Mouse (Mus musculus) limb, embryonic 15.5 days (tissue): Measurements from ENCODE around the gene Asrgl1. TPM values are rescaled to one million over a fixed set of nuclear protein-coding genes. Genes with fewer than 3 reads are reported as not detected.

Experiments
- ATAC-seq: fragments of 200-750 bp; cut with Nextera tagmentation; 2 replicates; pipeline ENCODE4 v1.8.0; 2017; ENCODE audit warnings: low read depth, moderate TSS enrichment; ENCODE audit not compliant: insufficient number of reproducible peaks, low FRiP score, low TSS enrichment
- H3K27ac ChIP-seq: fragments of 300-500 bp; sonication (generic); 2 replicates; pipeline ENCODE4 v1.5.1; 2015; ENCODE audit warnings: moderate library complexity, mild to moderate bottlenecking, inconsistent platforms
- H3K27me3 ChIP-seq: fragments of 300-500 bp; sonication (generic); 2 replicates; pipeline ENCODE4 v1.6.1; 2015; ENCODE audit warnings: inconsistent platforms
- H3K36me3 ChIP-seq: fragments of 300-500 bp; sonication (generic); 2 replicates; pipeline ENCODE4 v1.6.1; 2015; ENCODE audit warnings: inconsistent platforms
- H3K4me1 ChIP-seq: fragments of 300-500 bp; sonication (generic); 2 replicates; pipeline ENCODE4 v1.6.1; 2015; ENCODE audit warnings: inconsistent platforms
- H3K4me2 ChIP-seq: fragments of 300-500 bp; sonication (generic); 2 replicates; pipeline ENCODE4 v1.6.1; 2015; ENCODE audit warnings: mild to moderate bottlenecking, inconsistent platforms
- H3K4me3 ChIP-seq: fragments of 300-500 bp; sonication (generic); 2 replicates; pipeline ENCODE4 v1.5.1; 2015; ENCODE audit warnings: mild to moderate bottlenecking, inconsistent platforms
- H3K9ac ChIP-seq: fragments of 300-500 bp; sonication (generic); 2 replicates; pipeline ENCODE4 v1.6.1; 2015; ENCODE audit warnings: inconsistent platforms
- H3K9me3 ChIP-seq: fragments of 300-500 bp; sonication (generic); 2 replicates; pipeline ENCODE4 v1.6.1; 2016; ENCODE audit warnings: inconsistent platforms
- WGBS: fragments of 180-500 bp; shearing (Covaris S2); methylation state at CpG from one replicate; pipeline ENCODE4 v1.1.7; 2015; 5-methylcytosine and 5-hydroxymethylcytosine counted together
- polyA plus RNA-seq: library from polyadenylated mRNA; unstranded; fragments of >200 nt; fragmentation: Nextera tagmentation; extraction: Ambion mirVana; gene quantifications from 2 replicates; pipeline ENCODE4 v1.2.1, GENCODE M21; 2015

Gene Asrgl1
- polyA plus RNA-seq, 1 experiment from 2014 or later: 14.1 TPM

DNA sequence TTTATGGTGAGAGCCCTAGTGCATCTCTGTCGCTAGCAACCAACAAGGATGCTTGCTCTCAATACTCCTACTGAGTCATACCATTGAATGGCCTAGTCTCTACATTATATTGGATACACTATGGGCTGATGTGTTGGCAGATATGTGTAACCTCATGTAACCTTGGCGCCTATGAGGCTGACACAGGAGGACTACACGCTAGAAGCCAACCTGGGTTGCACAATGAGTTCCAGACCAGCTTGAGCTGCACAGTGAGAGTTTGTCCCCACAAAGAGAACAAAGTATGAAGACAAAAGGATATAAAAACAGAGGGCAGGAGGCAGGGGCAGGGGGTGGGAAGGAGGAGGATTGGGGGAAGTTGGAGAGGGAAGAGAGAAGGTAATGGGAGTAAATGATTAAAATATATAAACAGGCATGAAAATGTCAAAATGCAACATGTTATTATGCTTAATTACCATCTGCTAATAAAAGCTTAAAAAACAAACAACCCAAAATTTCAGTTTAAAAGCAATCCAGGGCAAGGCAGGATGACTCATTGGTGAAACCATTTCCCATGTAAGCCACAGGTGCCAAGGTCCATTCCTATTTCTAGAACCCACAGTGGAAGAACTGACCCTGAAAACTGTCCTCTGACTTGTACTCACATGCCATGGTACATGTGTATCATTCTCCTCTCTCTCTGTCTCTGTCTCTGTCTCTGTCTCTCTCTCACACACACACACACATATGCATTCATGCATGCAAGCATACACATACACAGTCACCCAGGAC lies 15.6 kb downstream of the Asrgl1 start:
- no peak overlapping the region for H3K4me3 ChIP-seq

DNA sequence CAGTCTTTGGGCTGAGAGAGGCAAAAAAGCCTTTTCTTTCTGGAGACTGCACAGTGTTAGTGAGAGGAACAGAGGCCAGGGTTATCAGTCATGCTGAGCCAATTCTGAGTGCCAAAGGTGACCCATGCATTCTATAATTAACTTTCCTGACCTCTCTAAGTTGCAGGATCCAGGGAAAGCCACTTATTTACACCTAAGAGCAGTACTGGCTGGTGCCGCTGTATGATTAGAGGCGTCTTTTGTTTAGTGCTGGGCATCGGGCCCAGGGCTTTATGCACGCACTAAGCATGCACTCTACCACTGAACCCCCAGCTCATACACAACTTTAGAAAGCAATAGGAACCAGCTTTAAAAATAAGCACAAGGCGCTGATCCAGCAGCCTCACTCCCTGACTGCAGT lies 18.2 kb downstream of the Asrgl1 start:
- WGBS: 83% methylated on average over 5 of the region's 5 CpGs
- Histone ChIP-seq H3K36me3 (peaks cover 24% of the 10 kb centered on the region), H3K4me1 (no peaks in the 10 kb centered on the region), H3K9ac (no peak overlapping the region), H3K27me3 (no peaks in the 10 kb centered on the region), H3K27ac (no peak overlapping the region), H3K4me2 (no peak overlapping the region), H3K9me3 (no peaks in the 10 kb centered on the region), H3K4me3 (no peak overlapping the region)
- ATAC-seq: no peak

More for the DNA sequence above, 15.6 kb downstream of the Asrgl1 start:
- no peak overlapping the region for H3K27ac ChIP-seq
- no peaks in the 10 kb centered on the region for H3K27me3 ChIP-seq
- no peaks in the 10 kb centered on the region for H3K4me1 ChIP-seq
- peaks cover 7% of the 10 kb centered on the region for H3K36me3 ChIP-seq
- H3K4me2 ChIP-seq: no peak overlapping the region
- 84% methylated on average over 3 of the region's 3 CpGs for WGBS
- ATAC-seq: no peak
- no peak overlapping the region for H3K9ac ChIP-seq
- no peaks in the 10 kb centered on the region for H3K9me3 ChIP-seq

DNA sequence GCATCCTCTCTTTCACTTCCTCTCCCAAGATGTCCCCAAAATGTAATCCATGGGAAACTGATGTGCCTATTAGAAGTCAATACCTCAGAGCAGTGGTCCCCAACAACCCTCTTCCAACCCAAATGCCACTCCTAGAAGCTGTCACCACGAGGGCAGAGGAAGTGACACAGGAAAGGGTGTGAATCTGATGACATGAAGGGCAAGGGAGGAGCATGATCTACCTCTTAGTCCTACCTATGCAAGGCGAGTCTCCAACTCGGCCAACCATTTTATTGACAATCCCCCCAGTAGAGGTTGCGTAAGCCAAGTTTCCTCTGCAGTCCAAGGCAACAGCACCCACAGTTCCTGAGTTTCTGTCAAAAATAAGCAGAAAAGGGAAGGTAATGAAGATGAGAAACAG lies 19.2 kb downstream of the Asrgl1 start:
- Histone ChIP-seq H3K27me3 (no peaks in the 10 kb centered on the region), H3K4me1 (no peaks in the 10 kb centered on the region), H3K4me2 (no peak overlapping the region), H3K36me3 (peaks cover 26% of the 10 kb centered on the region), H3K4me3 (no peak overlapping the region), H3K27ac (no peak overlapping the region), H3K9me3 (no peaks in the 10 kb centered on the region), H3K9ac (no peak overlapping the region)
- WGBS: 81% methylated on average over 4 of the region's 4 CpGs
- no peak for ATAC-seq

DNA sequence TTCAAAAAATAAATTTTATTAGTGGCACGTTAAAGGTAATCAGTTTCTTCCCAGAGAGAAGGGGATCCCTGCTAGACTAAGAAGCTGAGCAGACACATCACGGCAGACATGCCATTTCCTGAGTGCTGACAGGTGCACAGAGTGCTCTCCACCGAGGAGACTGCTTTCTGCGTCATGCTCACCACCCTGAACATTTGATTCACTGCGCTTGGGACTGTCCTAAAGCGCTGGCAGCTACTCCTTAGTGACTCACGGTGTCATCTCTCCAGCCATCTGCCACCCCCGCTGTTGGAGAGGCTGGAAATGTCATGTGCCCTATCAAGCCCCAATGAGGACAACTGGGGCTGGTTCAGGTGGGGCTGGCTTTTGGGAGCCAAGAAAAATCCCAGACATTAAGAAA lies 23.4 kb downstream of the Asrgl1 start:
- no peaks in the 10 kb centered on the region for H3K27me3 ChIP-seq
- no peak overlapping the region for H3K4me2 ChIP-seq
- no peak overlapping the region for H3K4me3 ChIP-seq
- H3K36me3 ChIP-seq: peaks cover 26% of the 10 kb centered on the region
- H3K27ac ChIP-seq: no peak overlapping the region
- H3K9ac ChIP-seq: no peak overlapping the region
- H3K9me3 ChIP-seq: no peaks in the 10 kb centered on the region
- 71% methylated on average over 8 of the region's 8 CpGs for WGBS
- ATAC-seq: no peak
- H3K4me1 ChIP-seq: peaks cover 5% of the 10 kb centered on the region

DNA sequence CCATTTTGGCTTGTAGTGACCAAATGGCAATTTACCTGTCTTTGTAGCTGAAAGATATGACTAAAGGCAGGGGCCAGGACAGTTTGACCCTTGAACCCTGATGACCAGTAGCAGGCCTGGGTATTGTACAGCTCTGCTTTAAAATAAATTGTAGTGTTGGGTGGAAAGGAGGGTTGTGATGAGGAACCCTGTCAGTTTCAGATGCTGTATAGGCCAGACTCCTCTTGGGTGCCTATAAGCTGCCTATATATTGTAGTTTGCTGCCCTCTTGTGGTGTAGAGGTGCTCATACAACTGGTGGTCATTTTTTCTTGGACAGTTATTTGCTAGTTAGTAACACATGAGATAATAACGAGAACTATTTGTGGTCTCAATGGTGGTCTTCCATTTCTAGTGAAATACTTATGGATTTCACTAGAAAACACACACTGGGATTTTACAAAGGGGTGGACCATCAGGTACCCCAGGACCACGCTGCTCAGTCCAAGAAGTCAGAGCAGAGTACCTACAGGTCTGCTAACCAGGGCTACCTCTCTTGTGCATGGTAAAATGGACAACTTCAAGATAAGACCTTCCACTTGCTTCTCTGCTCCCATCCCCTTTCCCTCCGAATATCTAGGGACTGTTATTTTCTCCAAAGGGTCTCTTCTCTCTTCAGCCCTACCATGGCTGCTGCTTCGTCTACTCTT lies 25.1 kb downstream of the Asrgl1 start:
- ATAC-seq: no peak
- WGBS: 52% methylated on average over 4 of the region's 4 CpGs
- H3K36me3 ChIP-seq: peaks cover 19% of the 10 kb centered on the region

DNA sequence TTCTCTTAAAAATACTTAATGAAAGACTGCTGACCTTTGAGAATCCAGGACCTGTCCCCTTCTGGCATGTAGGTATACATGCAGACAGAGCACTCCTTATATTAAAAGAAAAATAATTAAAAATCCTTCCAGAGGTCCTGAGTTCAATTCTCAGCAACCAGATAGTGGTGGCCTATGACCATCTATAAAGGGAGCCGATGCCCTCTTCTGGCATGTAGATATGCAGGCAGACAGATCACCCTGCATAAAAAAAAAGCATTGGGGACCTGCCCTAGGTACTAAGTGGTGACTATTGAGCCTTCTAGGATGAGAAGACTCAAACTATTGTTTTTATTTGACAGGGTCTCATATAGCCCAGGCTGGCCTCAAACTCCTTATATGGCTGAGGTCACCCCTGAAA lies 26.9 kb downstream of the Asrgl1 start:
- H3K4me2 ChIP-seq: no peak overlapping the region
- peaks cover 24% of the 10 kb centered on the region for H3K4me1 ChIP-seq
- no peaks in the 10 kb centered on the region for H3K27me3 ChIP-seq
- H3K4me3 ChIP-seq: no peak overlapping the region
- H3K36me3 ChIP-seq: peaks cover 13% of the 10 kb centered on the region
- no peaks in the 10 kb centered on the region for H3K9me3 ChIP-seq
- no peak overlapping the region for H3K9ac ChIP-seq
- no peak for ATAC-seq
- 91% methylated on average over 1 of the region's 1 CpGs for WGBS
- H3K27ac ChIP-seq: no peak overlapping the region

More for the DNA sequence above, 25.1 kb downstream of the Asrgl1 start:
- H3K9me3 ChIP-seq: no peaks in the 10 kb centered on the region
- no peak overlapping the region for H3K4me2 ChIP-seq
- H3K4me1 ChIP-seq: peaks cover 18% of the 10 kb centered on the region
- no peak overlapping the region for H3K9ac ChIP-seq
- H3K4me3 ChIP-seq: no peak overlapping the region
- no peaks in the 10 kb centered on the region for H3K27me3 ChIP-seq
- no peak overlapping the region for H3K27ac ChIP-seq

DNA sequence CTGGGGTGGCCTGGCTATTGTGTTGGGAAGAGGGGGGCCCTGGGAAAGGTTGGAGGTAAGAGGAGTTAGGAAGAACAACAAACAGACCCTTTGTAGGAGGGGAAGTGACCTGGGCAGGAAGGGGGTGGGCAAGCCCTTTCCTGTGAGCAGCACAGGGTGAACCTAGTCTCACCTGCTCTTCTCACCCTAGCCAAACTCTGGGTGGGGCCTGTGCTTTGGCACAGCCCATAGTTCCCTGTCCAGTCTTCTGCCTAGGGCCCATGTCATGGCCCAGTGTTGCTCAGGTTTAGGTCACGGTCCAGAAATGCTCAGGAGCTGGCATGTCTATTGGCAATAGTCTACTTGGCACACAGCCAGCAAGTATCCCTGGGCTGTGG lies 28.1 kb downstream of the Asrgl1 start:
- no peak overlapping the region for H3K4me2 ChIP-seq
- H3K4me1 ChIP-seq: peaks cover 24% of the 10 kb centered on the region
- no peak overlapping the region for H3K9ac ChIP-seq
- H3K9me3 ChIP-seq: no peaks in the 10 kb centered on the region
- H3K27me3 ChIP-seq: no peaks in the 10 kb centered on the region
- ATAC-seq: no peak
- H3K36me3 ChIP-seq: 0 out of 2 replicates have a peak, but pooled peaks cover 2% of the 10 kb centered on the region
- H3K27ac ChIP-seq: peak overlapping the region; percentile 79
- WGBS: 54% methylated on average over 1 of the region's 1 CpGs
- H3K4me3 ChIP-seq: no peak overlapping the region

DNA sequence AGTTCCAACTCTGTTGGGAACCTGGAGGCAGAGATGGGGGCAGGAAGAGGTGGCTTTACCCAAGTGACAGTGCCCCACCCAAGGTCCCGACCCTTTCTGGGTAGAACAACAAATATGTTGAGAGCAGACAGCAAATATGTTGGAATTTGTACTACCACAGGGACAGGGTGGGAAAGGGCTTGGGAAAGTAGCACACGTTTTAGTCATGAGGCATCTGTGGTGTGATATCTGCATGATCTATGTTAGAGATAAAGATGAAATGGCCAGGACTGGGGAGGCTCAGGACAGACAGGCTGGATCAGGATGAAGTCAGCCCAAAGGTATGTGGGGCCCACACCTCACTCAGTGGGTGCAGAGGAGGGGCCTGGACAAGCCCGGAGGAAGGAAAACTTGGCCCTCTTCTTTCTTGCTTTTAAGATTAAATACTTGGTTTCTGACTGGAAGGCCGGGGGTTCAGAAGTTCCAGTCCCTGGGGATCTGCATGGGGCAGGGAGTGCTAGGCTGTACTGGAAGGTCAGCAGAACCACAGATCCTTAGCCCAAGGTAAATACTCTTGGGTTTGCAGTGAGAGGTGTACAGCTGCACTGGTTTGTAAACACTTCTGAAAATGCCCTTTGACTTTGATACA lies 28.6 kb downstream of the Asrgl1 start:
- peak overlapping the region; percentile 79 for H3K27ac ChIP-seq
- peaks cover 24% of the 10 kb centered on the region for H3K4me1 ChIP-seq
- 25% methylated on average over 4 of the region's 4 CpGs for WGBS
- H3K9ac ChIP-seq: no peak overlapping the region
- no peaks in the 10 kb centered on the region for H3K27me3 ChIP-seq
- ATAC-seq: 0 out of 2 replicates have a peak, but pooled peaks have one; percentile 37
- H3K4me3 ChIP-seq: no peak overlapping the region
- H3K4me2 ChIP-seq: no peak overlapping the region
- no peaks in the 10 kb centered on the region for H3K9me3 ChIP-seq
- no peaks in the 10 kb centered on the region for H3K36me3 ChIP-seq

DNA sequence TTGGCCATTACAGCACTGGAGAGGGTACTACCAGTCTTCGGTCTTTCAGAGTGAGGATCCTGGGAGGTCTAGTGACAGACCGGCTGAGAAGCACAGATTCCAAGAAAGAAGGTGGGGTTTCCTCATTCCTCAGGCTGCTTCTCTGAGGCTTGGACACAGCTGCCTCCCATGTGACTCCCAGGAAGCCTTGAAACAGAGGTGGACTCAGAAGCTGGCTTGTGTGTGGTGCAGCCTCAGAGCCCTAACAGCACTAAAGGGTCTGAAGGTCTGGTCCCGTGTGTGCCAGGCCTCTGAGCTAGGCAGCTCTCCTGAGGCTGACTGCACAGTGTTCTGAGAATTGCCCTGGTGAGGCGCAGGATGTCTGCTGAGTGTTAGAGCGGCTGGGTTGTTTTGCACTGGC lies 29.3 kb downstream of the Asrgl1 start:
- Histone ChIP-seq H3K9ac (no peak overlapping the region), H3K27me3 (no peaks in the 10 kb centered on the region), H3K9me3 (no peaks in the 10 kb centered on the region), H3K4me3 (no peak overlapping the region), H3K27ac (peak overlapping the region; percentile 79), H3K36me3 (no peaks in the 10 kb centered on the region), H3K4me2 (0 out of 2 replicates have a peak overlapping the region, but pooled peaks have one; percentile 1), H3K4me1 (peaks cover 24% of the 10 kb centered on the region)
- WGBS: 39% methylated on average over 5 of the region's 5 CpGs
- no peak for ATAC-seq

DNA sequence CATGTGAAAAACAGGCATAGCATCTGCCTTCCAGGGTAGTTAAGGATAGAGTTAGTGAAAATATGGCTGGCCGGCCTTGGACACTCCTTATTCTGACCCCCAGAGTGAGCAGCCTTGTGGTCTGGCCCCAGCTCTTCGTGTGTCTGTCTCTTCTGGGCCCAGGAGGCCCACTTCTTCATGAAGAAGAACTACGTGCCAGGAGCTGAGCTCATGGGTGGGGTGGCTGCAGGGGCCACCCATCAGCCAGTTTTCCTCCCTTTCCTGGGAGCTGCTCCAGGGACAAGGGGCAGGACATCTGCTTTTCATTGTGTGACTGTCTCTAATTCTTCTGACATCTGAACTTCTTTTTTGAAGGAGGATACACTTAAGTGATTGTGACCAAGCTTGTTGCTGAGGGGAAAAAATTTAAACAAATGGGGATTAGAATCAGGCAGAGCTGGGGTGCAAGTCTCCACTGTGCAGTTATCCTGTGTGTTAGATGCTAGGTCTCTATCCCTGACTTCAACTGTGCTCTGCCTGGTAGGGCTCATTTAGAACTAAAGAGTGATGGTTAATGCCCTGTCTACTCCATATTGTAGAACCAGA lies 30.2 kb downstream of the Asrgl1 start:
- no peaks in the 10 kb centered on the region for H3K9me3 ChIP-seq
- ATAC-seq: no peak
- H3K36me3 ChIP-seq: no peaks in the 10 kb centered on the region
- H3K27me3 ChIP-seq: no peaks in the 10 kb centered on the region
- H3K27ac ChIP-seq: peak overlapping the region; percentile 79
- H3K4me1 ChIP-seq: peaks cover 24% of the 10 kb centered on the region
- 65% methylated on average over 3 of the region's 3 CpGs for WGBS
- H3K9ac ChIP-seq: no peak overlapping the region
- H3K4me2 ChIP-seq: no peak overlapping the region
- H3K4me3 ChIP-seq: no peak overlapping the region

DNA sequence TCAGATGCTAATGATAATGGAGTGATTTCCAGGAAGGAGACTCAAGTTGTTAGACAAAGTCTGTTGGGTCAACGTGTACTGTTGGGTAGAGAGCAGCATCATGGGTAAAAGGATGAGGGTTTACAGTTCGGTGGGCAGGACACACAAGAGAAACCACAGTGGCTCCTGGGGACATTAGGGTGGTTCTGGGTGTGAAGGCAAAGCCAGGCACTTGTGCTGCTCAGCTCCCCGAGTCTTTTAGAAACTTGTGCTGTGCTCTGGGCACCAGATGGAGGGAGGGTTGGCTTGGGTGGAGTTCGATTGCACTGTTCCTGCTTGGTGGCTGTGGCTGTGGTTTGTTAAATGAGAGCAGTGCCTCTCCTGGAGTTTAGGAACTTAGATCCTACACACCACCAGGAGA lies 31.4 kb downstream of the Asrgl1 start:
- peaks cover 24% of the 10 kb centered on the region for H3K4me1 ChIP-seq
- no peak overlapping the region for H3K27ac ChIP-seq
- H3K9ac ChIP-seq: no peak overlapping the region
- no peak overlapping the region for H3K4me3 ChIP-seq
- no peaks in the 10 kb centered on the region for H3K36me3 ChIP-seq
- 66% methylated on average over 4 of the region's 4 CpGs for WGBS
- ATAC-seq: no peak
- H3K9me3 ChIP-seq: no peaks in the 10 kb centered on the region
- H3K27me3 ChIP-seq: no peaks in the 10 kb centered on the region
- H3K4me2 ChIP-seq: no peak overlapping the region

DNA sequence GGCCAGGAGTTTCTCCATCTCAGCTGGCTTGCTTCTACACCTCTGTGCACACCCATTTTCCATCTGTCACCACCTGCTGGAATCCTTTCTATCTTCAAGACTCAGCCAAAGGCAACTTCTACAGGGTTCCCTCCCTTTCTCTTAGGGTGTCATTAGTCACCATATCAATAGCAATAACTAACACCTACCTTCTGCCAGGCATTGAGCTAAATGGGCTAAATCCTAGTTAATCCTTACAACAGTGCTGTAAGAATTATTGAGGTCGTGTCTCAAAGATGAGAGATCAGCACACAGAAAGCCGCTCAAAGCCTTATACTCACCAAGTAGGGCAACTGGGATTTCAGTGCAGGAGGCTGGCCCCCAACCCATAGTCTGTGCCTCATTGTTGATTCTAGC lies 34.4 kb downstream of the Asrgl1 start:
- Histone ChIP-seq H3K36me3 (no peaks in the 10 kb centered on the region), H3K9me3 (no peaks in the 10 kb centered on the region), H3K4me2 (no peak overlapping the region), H3K27me3 (no peaks in the 10 kb centered on the region), H3K4me1 (peaks cover 9% of the 10 kb centered on the region), H3K4me3 (no peak overlapping the region), H3K9ac (no peak overlapping the region), H3K27ac (no peak overlapping the region)
- WGBS: 62% methylated on average over 2 of the region's 2 CpGs
- ATAC-seq: no peak
